Mouse (Mus musculus): ENCODE measurements around the gene Aldh3b3. TPM values are rescaled to one million over a fixed set of nuclear protein-coding genes. Genes with fewer than 3 reads are reported as not detected.
"Not testable (repeated sequence)": the region's sequence is repeated elsewhere in the genome, so short reads cannot be mapped to it uniquely, and the experiment has no call there.

Aldh3b3 gene
- polyA plus RNA-seq, 1 experiment, result 1.2 TPM

- H3K4me3 ChIP-seq, result no peak within 1 kb of the TSS
- TF ChIP-seq USF1 (IDR thresholded peaks at IDR 0.05; ENCODE audit: low read depth), result no peak
- TF ChIP-seq MYOD1 (IDR thresholded peaks at IDR 0.05; ENCODE audit: control insufficient read depth in 1 of 3, insufficient read length in 2 of 3, low read depth in 2 of 3), result peak in 2 of 3 experiments; percentile 68 to 81
- TF ChIP-seq MYOG (IDR thresholded peaks at IDR 0.05; ENCODE audit: control insufficient read depth in 1 of 3, insufficient read depth in 1 of 3, insufficient read length in 2 of 3, low read depth in 2 of 3), result peak in 2 of 3 experiments; percentile 39 to 78
- TF ChIP-seq REST (IDR thresholded peaks at IDR 0.05; ENCODE audit: insufficient read depth, insufficient read length), result no peak
- no peak for TF ChIP-seq POLR2A (IDR thresholded peaks at IDR 0.05; ENCODE audit: insufficient read length, low read depth)
- peaks cover 24% of the 10 kb centered on the region for H3K27me3 ChIP-seq (ENCODE audit: control insufficient read depth, insufficient read depth, insufficient read length)
These were observed 13.8 kb downstream of the Aldh3b3 start, which contains the start of gene Aldh3b2 for GRCm38 (mm10) chr19:3972229-3972628. Aldh3b2 (plus strand) TSS chr19:3972328.

GRCm38 (mm10) chr19:3974608-3975007 is 16.2 kb downstream of the Aldh3b3 start:
- H3K4me2 ChIP-seq (ENCODE audit: low read depth); H3K4me3 ChIP-seq; H3K79me2 ChIP-seq (ENCODE audit: control insufficient read depth, insufficient read depth); H3ac ChIP-seq (ENCODE audit: control insufficient read depth, insufficient read length); H3K36me3 ChIP-seq (ENCODE audit: control insufficient read depth, insufficient read depth): not testable (repeated sequence)
- H3K27me3 ChIP-seq (ENCODE audit: control insufficient read depth, insufficient read depth, insufficient read length), result peaks cover 19% of the 10 kb centered on the region

More at GRCm38 (mm10) chr19:3972229-3972628, 13.8 kb downstream of the Aldh3b3 start, which contains the start of gene Aldh3b2:
- Histone ChIP-seq H3K79me2 (ENCODE audit: control insufficient read depth, insufficient read depth) (no peaks in the 10 kb centered on the region), H3K36me3 (ENCODE audit: control insufficient read depth, insufficient read depth) (no peaks in the 10 kb centered on the region), H3ac (ENCODE audit: control insufficient read depth, insufficient read length) (no peak within 1 kb of the TSS), H3K4me2 (ENCODE audit: low read depth) (no peak within 1 kb of the TSS)

GRCm38 (mm10) chr19:3975866-3976265 is 17.4 kb downstream of the Aldh3b3 start:
- H3K27me3 ChIP-seq (ENCODE audit: control insufficient read depth, insufficient read depth, insufficient read length), result peaks cover 11% of the 10 kb centered on the region
- TF ChIP-seq E2F4 (IDR thresholded peaks at IDR 0.05; ENCODE audit: insufficient read depth), result no peak
- TF ChIP-seq REST (IDR thresholded peaks at IDR 0.05; ENCODE audit: insufficient read depth, insufficient read length), result no peak
- TF ChIP-seq POLR2AphosphoS2 (IDR thresholded peaks at IDR 0.05; ENCODE audit: insufficient read length, low read depth), result no peak
- TF ChIP-seq MYOG (IDR thresholded peaks at IDR 0.05; ENCODE audit: control insufficient read depth in 1 of 3, insufficient read depth in 1 of 3, insufficient read length in 2 of 3, low read depth in 2 of 3), result no peak
- no peak for TF ChIP-seq TCF12 (IDR thresholded peaks at IDR 0.05; ENCODE audit: insufficient read depth, poor library complexity, severe bottlenecking)
- no peak for TF ChIP-seq MAX (IDR thresholded peaks at IDR 0.05; ENCODE audit: low read depth)
- TF ChIP-seq POLR2A (IDR thresholded peaks at IDR 0.05; ENCODE audit: insufficient read length, low read depth), result no peak
- no peak for TF ChIP-seq SRF (IDR thresholded peaks at IDR 0.05; ENCODE audit: control insufficient read depth, insufficient read length, low read depth)
- TF ChIP-seq CEBPB (IDR thresholded peaks at IDR 0.05; ENCODE audit: insufficient read depth, poor library complexity, severe bottlenecking), result no peak
- TF ChIP-seq TCF3 (IDR thresholded peaks at IDR 0.05; ENCODE audit: insufficient read length, low read depth), result no peak
- no peak for TF ChIP-seq USF1 (IDR thresholded peaks at IDR 0.05; ENCODE audit: low read depth)
- no peak for TF ChIP-seq MYOD1 (IDR thresholded peaks at IDR 0.05; ENCODE audit: control insufficient read depth in 1 of 3, insufficient read length in 2 of 3, low read depth in 2 of 3)
- no peak overlapping the region for H3ac ChIP-seq (ENCODE audit: control insufficient read depth, insufficient read length)

GRCm38 (mm10) chr19:3980309-3980708 is 21.9 kb downstream of the Aldh3b3 start:
- TF ChIP-seq POLR2A (IDR thresholded peaks at IDR 0.05; ENCODE audit: insufficient read length, low read depth) (no peak), SRF (IDR thresholded peaks at IDR 0.05; ENCODE audit: control insufficient read depth, insufficient read length, low read depth) (no peak), USF1 (IDR thresholded peaks at IDR 0.05; ENCODE audit: low read depth) (no peak), CEBPB (IDR thresholded peaks at IDR 0.05; ENCODE audit: insufficient read depth, poor library complexity, severe bottlenecking) (no peak), REST (IDR thresholded peaks at IDR 0.05; ENCODE audit: insufficient read depth, insufficient read length) (no peak), POLR2AphosphoS2 (IDR thresholded peaks at IDR 0.05; ENCODE audit: insufficient read length, low read depth) (no peak)
- Histone ChIP-seq H3K4me3 (no peak overlapping the region), H3K27me3 (ENCODE audit: control insufficient read depth, insufficient read depth, insufficient read length) (no peaks in the 10 kb centered on the region), H3K36me3 (ENCODE audit: control insufficient read depth, insufficient read depth) (no peaks in the 10 kb centered on the region), H3ac (ENCODE audit: control insufficient read depth, insufficient read length) (no peak overlapping the region), H3K79me2 (ENCODE audit: control insufficient read depth, insufficient read depth) (no peaks in the 10 kb centered on the region), H3K4me2 (ENCODE audit: low read depth) (no peak overlapping the region)

More at GRCm38 (mm10) chr19:3975866-3976265, 17.4 kb downstream of the Aldh3b3 start:
- no peak overlapping the region for H3K4me3 ChIP-seq
- H3K4me2 ChIP-seq (ENCODE audit: low read depth), result no peak overlapping the region
- no peaks in the 10 kb centered on the region for H3K36me3 ChIP-seq (ENCODE audit: control insufficient read depth, insufficient read depth)
- no peaks in the 10 kb centered on the region for H3K79me2 ChIP-seq (ENCODE audit: control insufficient read depth, insufficient read depth)

- TF ChIP-seq POLR2A (IDR thresholded peaks at IDR 0.05; ENCODE audit: insufficient read length, low read depth) (no peak), CEBPB (IDR thresholded peaks at IDR 0.05; ENCODE audit: insufficient read depth, poor library complexity, severe bottlenecking) (no peak), SRF (IDR thresholded peaks at IDR 0.05; ENCODE audit: control insufficient read depth, insufficient read length, low read depth) (no peak), REST (IDR thresholded peaks at IDR 0.05; ENCODE audit: insufficient read depth, insufficient read length) (no peak), USF1 (IDR thresholded peaks at IDR 0.05; ENCODE audit: low read depth) (no peak), TCF12 (IDR thresholded peaks at IDR 0.05; ENCODE audit: insufficient read depth, poor library complexity, severe bottlenecking) (no peak), MYOG (IDR thresholded peaks at IDR 0.05; ENCODE audit: control insufficient read depth in 1 of 3, insufficient read depth in 1 of 3, insufficient read length in 2 of 3, low read depth in 2 of 3) (no peak), E2F4 (IDR thresholded peaks at IDR 0.05; ENCODE audit: insufficient read depth) (no peak), MAX (IDR thresholded peaks at IDR 0.05; ENCODE audit: low read depth) (no peak), TCF3 (IDR thresholded peaks at IDR 0.05; ENCODE audit: insufficient read length, low read depth) (no peak), POLR2AphosphoS2 (IDR thresholded peaks at IDR 0.05; ENCODE audit: insufficient read length, low read depth) (no peak), MYOD1 (IDR thresholded peaks at IDR 0.05; ENCODE audit: control insufficient read depth in 1 of 3, insufficient read length in 2 of 3, low read depth in 2 of 3) (no peak)
- Histone ChIP-seq H3K36me3 (ENCODE audit: control insufficient read depth, insufficient read depth) (no peaks in the 10 kb centered on the region), H3K79me2 (ENCODE audit: control insufficient read depth, insufficient read depth) (no peaks in the 10 kb centered on the region), H3K4me2 (ENCODE audit: low read depth) (no peak overlapping the region), H3K4me3 (no peak overlapping the region), H3K27me3 (ENCODE audit: control insufficient read depth, insufficient read depth, insufficient read length) (no peaks in the 10 kb centered on the region), H3ac (ENCODE audit: control insufficient read depth, insufficient read length) (no peak overlapping the region)
These were observed 22.5 kb downstream of the Aldh3b3 start for GRCm38 (mm10) chr19:3980917-3981316.

Data from myocyte (in vitro differentiated cells).